Mouse (Mus musculus): ENCODE measurements around the gene Gabbr1. TPM values are rescaled to one million over a fixed set of nuclear protein-coding genes. Genes with fewer than 3 reads are reported as not detected.

The Gabbr1 gene
- 0.46 and 1.0 TPM in 2 replicates for polyA plus RNA-seq (2015; fragmentation: Nextera tagmentation; extraction: Ambion mirVana)

DNA sequence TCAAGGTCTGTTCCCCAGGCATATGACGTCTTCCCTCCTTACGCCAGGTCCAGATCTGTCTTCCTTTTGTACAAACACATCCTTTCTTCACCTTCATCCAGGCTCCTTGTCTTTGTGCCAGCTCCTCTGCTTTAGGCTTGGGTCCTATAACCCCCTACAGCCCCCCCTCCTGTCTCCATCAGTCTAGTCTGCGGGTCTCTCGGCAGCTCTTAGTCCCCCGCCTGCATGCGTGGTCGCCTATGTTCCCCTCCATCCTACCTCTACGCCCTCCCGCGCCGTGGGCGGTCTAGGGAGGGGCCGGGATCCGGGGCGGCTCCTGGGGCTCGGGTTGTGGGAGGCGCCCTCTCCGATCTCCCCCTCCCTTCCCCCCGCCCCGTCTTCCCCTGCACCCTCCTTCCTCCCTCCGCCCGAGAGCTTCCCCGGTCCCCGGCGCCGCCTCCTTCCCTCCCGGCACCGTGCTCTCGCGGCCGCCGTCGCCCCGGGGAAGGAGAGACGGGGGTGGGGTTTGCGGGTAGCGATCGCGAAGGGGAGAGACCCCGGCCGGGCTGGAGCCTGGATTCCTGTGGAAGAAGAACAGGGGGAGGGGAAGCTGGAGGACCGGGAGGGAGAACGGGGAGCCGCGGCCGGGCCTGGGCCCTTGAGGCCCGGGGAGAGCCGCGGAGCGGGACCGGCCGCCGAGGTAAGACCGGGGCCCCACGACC, at the start of gene Gabbr1:
Gene Gabbr1, plus strand, starts transcription at position 356 of the 701 bp plus-strand sequence.
- peaks cover 3% of the 10 kb centered on the region for H3K4me1 ChIP-seq (ENCODE audit: control insufficient read depth, low read depth, low read length)
- peak; percentile 73 for ATAC-seq (ENCODE audit: low read depth)
- peak within 1 kb of the TSS; percentile 61 for H3K9ac ChIP-seq (ENCODE audit: low read depth, low read length)
- H3K27me3 ChIP-seq (ENCODE audit: control insufficient read depth, insufficient read depth, low read depth, low read length), result peaks cover 59% of the 10 kb centered on the region
- no peak within 1 kb of the TSS for H3K27ac ChIP-seq (ENCODE audit: low read length)
- peak within 1 kb of the TSS; percentile 73 for H3K4me2 ChIP-seq (ENCODE audit: low read depth, low read length)
- no peaks in the 10 kb centered on the region for H3K9me3 ChIP-seq (replicated peaks; ENCODE audit: control insufficient read depth, low read length)
- H3K36me3 ChIP-seq (ENCODE audit: control insufficient read depth, insufficient read depth), result no peaks in the 10 kb centered on the region
- WGBS (ENCODE audit: insufficient replicate concordance), result under 1% methylated on average over 37 of the region's 55 CpGs
- peak within 1 kb of the TSS; percentile 61 for H3K4me3 ChIP-seq (ENCODE audit: low read depth, low read length)

DNA sequence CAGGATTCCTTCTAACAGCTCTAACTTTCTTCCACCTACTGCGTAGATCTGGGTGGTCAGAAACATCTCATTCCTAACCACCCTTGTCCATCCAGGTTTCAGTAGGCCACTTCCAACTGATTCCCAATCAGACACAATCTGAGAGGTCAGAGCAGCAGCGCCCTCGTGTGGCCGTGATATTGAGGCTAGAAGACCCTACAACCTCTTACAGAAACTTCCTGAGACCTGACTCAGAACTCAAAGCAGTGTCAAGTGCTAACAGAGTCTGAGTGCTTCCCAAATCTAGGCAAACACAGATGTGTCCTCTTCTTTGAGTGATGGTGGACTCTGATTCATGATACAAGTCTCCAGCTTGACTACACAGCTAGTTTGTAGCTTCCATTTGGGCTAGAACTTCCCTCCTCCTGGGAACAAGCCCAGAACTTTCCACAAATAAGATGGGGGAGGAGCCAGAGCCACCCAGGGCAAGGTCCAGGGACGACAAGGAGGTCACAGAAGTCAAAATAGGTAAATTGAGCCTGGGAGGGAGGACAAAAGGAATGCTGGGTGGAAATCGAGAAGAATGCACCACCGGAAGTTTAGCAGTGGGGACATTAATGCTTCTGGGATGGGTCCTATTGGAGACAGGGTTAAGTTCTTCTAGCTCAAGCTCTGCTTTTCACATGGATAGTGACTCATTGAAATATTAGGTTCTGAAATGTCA, 48.6 kb upstream of the Gabbr1 start:
- Histone ChIP-seq H3K9ac (ENCODE audit: low read depth, low read length) (no peak overlapping the region), H3K27ac (ENCODE audit: low read length) (no peak overlapping the region)
- 23% methylated on average over 7 of the region's 7 CpGs for WGBS (ENCODE audit: insufficient replicate concordance)

DNA sequence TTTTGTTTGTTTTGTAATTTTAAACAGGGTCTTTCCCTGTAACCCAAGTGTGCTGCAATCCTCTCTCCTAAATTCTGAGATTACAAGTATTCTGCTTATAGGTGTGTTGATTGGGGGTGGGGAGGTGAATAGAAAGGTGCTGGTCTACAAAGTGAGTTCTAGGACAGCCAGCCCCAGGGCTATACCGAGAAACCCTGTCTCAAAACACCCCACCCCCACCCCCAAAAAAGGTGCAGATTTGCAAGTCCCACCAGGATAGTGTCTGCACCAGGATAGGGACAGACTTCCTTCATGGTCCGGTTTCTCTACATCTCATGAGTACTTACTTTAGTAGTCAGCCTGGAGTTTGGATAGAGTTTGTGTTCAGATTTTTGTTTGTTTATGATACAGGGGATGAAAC, 47.3 kb upstream of the Gabbr1 start:
- H3K4me3 ChIP-seq (ENCODE audit: low read depth, low read length), result no peak overlapping the region
- WGBS (ENCODE audit: insufficient replicate concordance), result 53% methylated on average over 2 of the region's 2 CpGs
- no peaks in the 10 kb centered on the region for H3K9me3 ChIP-seq (replicated peaks; ENCODE audit: control insufficient read depth, low read length)
- no peak overlapping the region for H3K4me2 ChIP-seq (ENCODE audit: low read depth, low read length)
- no peaks in the 10 kb centered on the region; the same call in 1 of the 2 replicates for H3K4me1 ChIP-seq (ENCODE audit: control insufficient read depth, low read depth, low read length)
- H3K36me3 ChIP-seq (ENCODE audit: control insufficient read depth, insufficient read depth), result no peaks in the 10 kb centered on the region
- H3K9ac ChIP-seq (ENCODE audit: low read depth, low read length), result no peak overlapping the region
- ATAC-seq (ENCODE audit: low read depth), result no peak
- H3K27ac ChIP-seq (ENCODE audit: low read length), result no peak overlapping the region
- peaks cover 11% of the 10 kb centered on the region for H3K27me3 ChIP-seq (ENCODE audit: control insufficient read depth, insufficient read depth, low read depth, low read length)

More for the DNA sequence above, 48.6 kb upstream of the Gabbr1 start:
- Histone ChIP-seq H3K36me3 (ENCODE audit: control insufficient read depth, insufficient read depth) (no peaks in the 10 kb centered on the region), H3K4me1 (ENCODE audit: control insufficient read depth, low read depth, low read length) (no peaks in the 10 kb centered on the region), H3K4me2 (ENCODE audit: low read depth, low read length) (no peak overlapping the region), H3K27me3 (ENCODE audit: control insufficient read depth, insufficient read depth, low read depth, low read length) (no peaks in the 10 kb centered on the region), H3K4me3 (ENCODE audit: low read depth, low read length) (no peak overlapping the region), H3K9me3 (replicated peaks; ENCODE audit: control insufficient read depth, low read length) (no peaks in the 10 kb centered on the region)
- no peak for ATAC-seq (ENCODE audit: low read depth)

DNA sequence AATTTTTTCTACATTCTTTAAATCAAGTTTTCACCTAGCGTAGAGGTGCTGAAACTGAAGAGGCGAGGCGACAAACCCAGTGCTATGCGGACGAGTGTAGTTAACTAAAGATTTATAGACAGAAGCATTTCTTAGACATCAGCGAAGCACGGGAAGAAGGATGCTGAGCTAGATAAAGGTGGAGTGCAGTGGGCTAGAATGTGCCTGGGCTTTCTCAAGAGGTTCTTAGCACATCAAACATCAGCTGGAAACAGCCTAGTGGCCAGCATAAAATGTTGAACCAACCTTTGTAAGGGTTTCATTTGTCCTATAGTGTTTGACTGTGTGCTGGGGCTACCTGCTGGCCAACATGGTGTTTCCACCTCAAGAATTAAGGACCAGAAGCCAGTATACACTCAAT, 44.9 kb upstream of the Gabbr1 start, which contains the start of gene Zfp57:
Gene Zfp57, plus strand, starts transcription at position 301 of the 400 bp plus-strand sequence.
- no peaks in the 10 kb centered on the region; the same call in 1 of the 2 replicates for H3K4me1 ChIP-seq (ENCODE audit: control insufficient read depth, low read depth, low read length)
- no peak within 1 kb of the TSS for H3K9ac ChIP-seq (ENCODE audit: low read depth, low read length)
- peaks cover 11% of the 10 kb centered on the region for H3K27me3 ChIP-seq (ENCODE audit: control insufficient read depth, insufficient read depth, low read depth, low read length)
- H3K9me3 ChIP-seq (replicated peaks; ENCODE audit: control insufficient read depth, low read length), result no peaks in the 10 kb centered on the region
- no peaks in the 10 kb centered on the region for H3K36me3 ChIP-seq (ENCODE audit: control insufficient read depth, insufficient read depth)
- no peak within 1 kb of the TSS for H3K4me2 ChIP-seq (ENCODE audit: low read depth, low read length)
- no peak for ATAC-seq (ENCODE audit: low read depth)
- no peak within 1 kb of the TSS for H3K4me3 ChIP-seq (ENCODE audit: low read depth, low read length)
- no peak within 1 kb of the TSS for H3K27ac ChIP-seq (ENCODE audit: low read length)
- WGBS (ENCODE audit: insufficient replicate concordance), result 72% methylated on average over 7 of the region's 7 CpGs

DNA sequence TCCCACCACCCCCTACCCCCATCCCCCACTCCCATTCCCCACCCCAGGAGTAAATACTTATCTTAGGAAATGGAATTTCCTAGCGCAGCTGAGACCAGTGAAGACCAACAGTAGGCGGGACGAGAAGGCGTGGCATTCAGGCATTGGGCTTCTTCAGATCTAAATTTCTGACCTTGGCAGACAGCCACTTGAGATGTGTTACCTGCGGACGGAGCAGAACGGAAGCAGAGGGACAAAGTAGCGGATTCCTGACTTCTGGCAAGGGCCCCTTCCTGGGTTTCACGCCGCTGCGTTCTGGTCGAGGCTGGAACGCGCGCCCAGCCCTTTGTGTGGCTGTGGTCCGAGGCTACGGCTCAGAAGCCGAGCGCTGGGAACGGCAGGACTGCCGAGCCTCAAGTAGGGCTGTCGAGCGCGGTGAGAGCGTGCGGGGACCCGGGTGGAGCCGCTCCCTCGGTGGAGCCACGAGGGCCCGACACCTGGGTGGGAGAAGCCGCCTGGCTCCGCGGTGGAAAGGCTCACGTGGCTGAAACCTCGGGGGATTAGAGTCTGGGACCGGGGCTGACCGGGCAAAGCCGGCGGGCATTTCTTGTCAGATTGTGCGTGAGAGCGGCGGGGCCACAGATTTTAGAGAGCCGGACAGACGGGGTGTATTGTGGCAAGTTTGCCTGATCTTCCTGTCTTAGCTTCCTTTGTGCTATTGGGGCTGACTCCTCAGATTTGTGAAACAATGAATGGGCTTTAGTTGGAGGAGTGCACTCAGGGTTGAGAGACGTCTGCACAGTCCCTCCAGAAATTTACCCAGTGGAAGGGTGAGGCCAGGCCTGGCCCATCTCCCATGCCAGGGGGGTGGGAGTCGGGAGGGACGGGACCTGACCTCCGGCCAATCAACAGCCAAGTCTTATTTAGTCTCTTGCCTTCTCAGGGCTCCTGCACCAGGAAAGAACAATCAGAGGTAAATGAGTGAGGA, 43.1 kb upstream of the Gabbr1 start:
- H3K4me3 ChIP-seq (ENCODE audit: low read depth, low read length), result peak overlapping the region; percentile 54
- peak; percentile 54 for ATAC-seq (ENCODE audit: low read depth)
- H3K9ac ChIP-seq (ENCODE audit: low read depth, low read length), result peak overlapping the region; percentile 10
- H3K36me3 ChIP-seq (ENCODE audit: control insufficient read depth, insufficient read depth), result no peaks in the 10 kb centered on the region
- no peaks in the 10 kb centered on the region for H3K9me3 ChIP-seq (replicated peaks; ENCODE audit: control insufficient read depth, low read length)
- WGBS (ENCODE audit: insufficient replicate concordance), result 2% methylated on average over 49 of the region's 49 CpGs
- no peak overlapping the region for H3K27ac ChIP-seq (ENCODE audit: low read length)
- no peaks in the 10 kb centered on the region; the same call in 1 of the 2 replicates for H3K4me1 ChIP-seq (ENCODE audit: control insufficient read depth, low read depth, low read length)
- peak overlapping the region; percentile 62 for H3K4me2 ChIP-seq (ENCODE audit: low read depth, low read length)
- peaks cover 11% of the 10 kb centered on the region for H3K27me3 ChIP-seq (ENCODE audit: control insufficient read depth, insufficient read depth, low read depth, low read length)

DNA sequence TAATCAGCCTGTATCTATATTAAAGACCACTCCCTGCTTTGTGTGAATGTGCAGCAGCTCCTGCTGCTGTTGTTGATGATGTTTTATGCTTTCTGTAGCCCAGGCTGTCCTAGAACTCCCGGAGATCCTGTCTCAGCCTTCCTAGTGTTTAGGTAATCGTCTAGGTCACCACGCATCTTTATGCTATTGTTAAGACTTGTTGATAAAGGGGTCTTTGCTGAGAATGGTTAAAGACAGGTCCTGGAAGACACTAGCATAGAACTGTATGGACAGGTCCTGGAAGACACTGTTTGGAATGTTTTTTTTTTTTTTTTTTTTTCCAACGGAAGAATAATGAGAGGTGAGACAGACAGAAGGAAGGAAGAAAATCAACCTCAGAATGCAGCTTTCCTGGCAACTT, 42.4 kb upstream of the Gabbr1 start:
- peak overlapping the region; percentile 54; the same call in 1 of the 2 replicates for H3K4me3 ChIP-seq (ENCODE audit: low read depth, low read length)

DNA sequence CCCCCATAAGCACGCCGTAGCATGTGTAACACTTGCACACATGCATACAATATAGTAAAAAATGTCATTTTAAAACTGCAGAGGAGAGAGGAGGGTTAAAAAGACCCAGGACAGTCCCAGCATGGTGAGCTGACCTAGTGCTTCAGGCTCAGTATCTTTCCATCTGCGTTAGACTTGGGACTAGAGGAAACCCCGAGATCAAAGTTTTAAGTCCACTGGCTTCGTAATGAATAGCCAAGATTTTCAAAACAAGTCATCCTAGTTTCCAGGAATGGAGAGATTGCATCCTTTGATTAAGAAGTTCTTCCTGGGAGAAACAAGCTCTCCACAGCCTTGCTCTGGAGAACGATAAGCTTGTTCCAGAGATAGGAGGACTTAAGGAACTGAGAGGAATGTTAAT, 37.6 kb upstream of the Gabbr1 start:
- ATAC-seq (ENCODE audit: low read depth), result no peak
- no peaks in the 10 kb centered on the region for H3K9me3 ChIP-seq (replicated peaks; ENCODE audit: control insufficient read depth, low read length)
- H3K4me2 ChIP-seq (ENCODE audit: low read depth, low read length), result no peak overlapping the region
- H3K36me3 ChIP-seq (ENCODE audit: control insufficient read depth, insufficient read depth), result no peaks in the 10 kb centered on the region
- no peak overlapping the region for H3K27ac ChIP-seq (ENCODE audit: low read length)
- no peak overlapping the region for H3K9ac ChIP-seq (ENCODE audit: low read depth, low read length)
- H3K27me3 ChIP-seq (ENCODE audit: control insufficient read depth, insufficient read depth, low read depth, low read length), result peaks cover 3% of the 10 kb centered on the region; the same call in 1 of the 2 replicates
- 72% methylated on average over 6 of the region's 6 CpGs for WGBS (ENCODE audit: insufficient replicate concordance)
- no peaks in the 10 kb centered on the region for H3K4me1 ChIP-seq (ENCODE audit: control insufficient read depth, low read depth, low read length)
- no peak overlapping the region for H3K4me3 ChIP-seq (ENCODE audit: low read depth, low read length)

More for the DNA sequence above, 42.4 kb upstream of the Gabbr1 start:
- WGBS (ENCODE audit: insufficient replicate concordance), result 35% methylated on average over 4 of the region's 4 CpGs
- H3K9me3 ChIP-seq (replicated peaks; ENCODE audit: control insufficient read depth, low read length), result no peaks in the 10 kb centered on the region
- peak overlapping the region; percentile 62; the same call in 1 of the 2 replicates for H3K4me2 ChIP-seq (ENCODE audit: low read depth, low read length)
- no peak for ATAC-seq (ENCODE audit: low read depth)
- H3K27ac ChIP-seq (ENCODE audit: low read length), result no peak overlapping the region
- no peaks in the 10 kb centered on the region; the same call in 1 of the 2 replicates for H3K4me1 ChIP-seq (ENCODE audit: control insufficient read depth, low read depth, low read length)
- no peaks in the 10 kb centered on the region for H3K36me3 ChIP-seq (ENCODE audit: control insufficient read depth, insufficient read depth)
- no peak overlapping the region for H3K9ac ChIP-seq (ENCODE audit: low read depth, low read length)
- H3K27me3 ChIP-seq (ENCODE audit: control insufficient read depth, insufficient read depth, low read depth, low read length), result peaks cover 11% of the 10 kb centered on the region

DNA sequence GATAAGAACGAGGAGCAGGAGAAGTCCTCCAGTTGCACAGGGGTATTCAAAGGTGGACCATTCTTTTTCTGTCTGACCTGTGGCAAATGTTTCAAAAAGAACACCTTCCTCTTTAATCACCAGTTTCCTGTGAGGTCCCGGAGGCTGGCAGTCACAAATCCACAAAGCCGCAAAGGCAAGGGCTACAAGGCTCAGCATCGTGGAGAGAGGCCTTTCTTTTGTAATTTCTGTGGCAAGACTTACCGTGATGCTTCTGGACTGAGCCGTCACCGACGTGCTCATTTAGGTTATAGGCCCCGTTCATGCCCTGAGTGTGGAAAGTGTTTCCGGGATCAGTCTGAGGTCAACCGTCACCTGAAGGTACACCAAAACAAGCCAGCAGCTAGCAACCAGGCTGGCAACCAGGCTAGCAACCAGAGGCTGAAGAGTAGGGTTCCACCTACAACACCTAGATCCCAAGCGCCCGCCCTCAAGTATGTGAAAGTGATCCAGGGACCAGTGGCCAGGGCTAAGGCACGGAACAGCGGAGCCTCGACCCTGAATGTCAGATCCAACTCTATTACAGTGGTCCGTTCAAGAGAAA, 36.2 kb upstream of the Gabbr1 start:
- ATAC-seq (ENCODE audit: low read depth), result no peak
- H3K9ac ChIP-seq (ENCODE audit: low read depth, low read length), result no peak overlapping the region
- no peaks in the 10 kb centered on the region for H3K36me3 ChIP-seq (ENCODE audit: control insufficient read depth, insufficient read depth)
- no peak overlapping the region for H3K4me2 ChIP-seq (ENCODE audit: low read depth, low read length)
- no peaks in the 10 kb centered on the region for H3K4me1 ChIP-seq (ENCODE audit: control insufficient read depth, low read depth, low read length)
- no peaks in the 10 kb centered on the region for H3K27me3 ChIP-seq (ENCODE audit: control insufficient read depth, insufficient read depth, low read depth, low read length)
- no peak overlapping the region for H3K27ac ChIP-seq (ENCODE audit: low read length)
- no peaks in the 10 kb centered on the region for H3K9me3 ChIP-seq (replicated peaks; ENCODE audit: control insufficient read depth, low read length)
- H3K4me3 ChIP-seq (ENCODE audit: low read depth, low read length), result no peak overlapping the region
- 48% methylated on average over 17 of the region's 17 CpGs for WGBS (ENCODE audit: insufficient replicate concordance)
